Mouse (Mus musculus): ENCODE data around the gene Hibadh.

DNA sequence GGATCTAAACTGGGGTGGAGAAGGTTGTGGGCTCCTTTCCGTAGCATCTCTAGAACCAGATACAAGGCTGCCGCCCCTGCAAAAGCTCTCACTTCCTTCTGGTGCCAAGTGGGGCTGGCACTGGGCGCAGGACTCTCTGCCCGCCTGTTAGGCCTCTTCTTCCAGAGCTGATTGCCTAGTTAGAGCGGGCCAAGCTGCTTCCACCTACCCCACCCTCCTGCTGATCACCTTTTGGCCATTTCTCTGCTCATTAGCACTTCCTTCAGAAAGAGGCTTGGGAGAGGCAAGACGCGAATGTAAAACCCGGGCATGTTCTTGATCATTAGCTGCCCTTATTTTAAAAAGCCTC, 108.1 kb downstream of the Hibadh start:
- TF ChIP-seq CTCF (IDR thresholded peaks at IDR 0.05; ENCODE audit: low read depth, low read length) (no peak), POLR2A (IDR thresholded peaks at IDR 0.05; ENCODE audit: extremely low read depth, insufficient read depth, low read length) (no peak)

Data from liver, adult 2 months (tissue).